Mouse (Mus musculus) adipocyte (in vitro differentiated cells): ENCODE results near the gene Olfr54.
"Not testable (repeated sequence)": the region's sequence is repeated elsewhere in the genome, so short reads cannot be mapped to it uniquely, and the experiment has no call there.

Experiments used
- DNase-seq: peaks from one replicate; pipeline ENCODE4 v3.0.0-alpha.2; 2016; ENCODE audit warnings: low spot score

Olfr54 gene

DNA sequence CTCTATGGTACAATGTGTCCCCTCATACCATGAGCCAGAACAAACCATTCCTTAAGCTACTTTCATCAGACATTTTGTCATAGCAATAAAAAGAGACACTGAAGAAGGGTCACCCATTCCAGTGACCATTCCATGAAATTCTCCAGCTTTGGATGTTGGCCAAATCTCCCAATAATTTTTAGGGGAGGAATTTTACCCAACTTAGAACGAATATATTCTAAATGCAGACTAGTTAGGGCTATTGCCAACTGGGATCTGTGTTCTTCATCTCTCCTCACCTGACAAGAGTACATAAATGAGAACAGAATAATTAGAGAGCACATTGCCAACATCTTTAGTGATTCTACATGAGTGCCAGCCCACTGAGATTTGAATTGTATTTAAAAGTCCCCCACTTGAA is at the start of gene Olfr54:
Gene Olfr54 (plus strand): TSS at position 301 of the 400 bp plus-strand sequence.
- no peak for DNase-seq

DNA sequence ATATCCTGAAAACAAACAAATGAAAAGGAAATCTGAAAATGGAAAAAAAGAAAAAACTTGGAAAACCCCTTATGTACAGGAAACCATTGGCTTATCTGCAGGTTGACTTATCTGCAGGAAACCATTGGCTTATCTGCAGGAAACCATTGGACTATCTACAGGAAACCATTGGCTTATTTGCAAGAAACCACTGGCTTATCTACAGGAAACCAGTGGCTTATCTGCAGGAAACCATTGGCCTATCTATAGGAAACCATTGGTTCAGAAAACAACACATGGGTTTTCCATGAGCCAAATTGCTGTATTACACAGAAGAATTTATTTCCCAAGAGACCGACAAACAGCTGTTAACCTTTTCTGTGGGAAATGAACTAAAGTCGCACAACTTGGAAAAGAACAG is 49.1 kb upstream of the Olfr54 start:
- no peak for DNase-seq

DNA sequence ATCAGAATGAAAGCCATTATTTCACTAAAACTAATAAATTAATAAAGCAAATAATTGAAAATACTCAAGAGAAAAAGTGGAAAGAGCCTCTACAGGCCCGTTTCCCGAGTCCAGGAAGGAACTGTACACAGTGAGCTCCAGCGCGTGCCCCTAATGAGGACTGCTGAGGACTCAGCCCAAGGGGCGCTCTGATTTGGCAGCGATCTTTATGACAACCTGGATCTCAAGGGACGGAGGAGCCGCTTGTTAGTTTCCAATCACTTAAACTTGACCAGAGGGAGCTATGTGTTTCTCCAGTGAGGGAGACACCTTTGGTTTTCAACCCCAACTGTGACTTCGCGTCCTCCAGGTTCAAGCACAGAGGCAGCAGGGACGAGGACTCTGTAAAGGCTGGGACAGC is 47.8 kb upstream of the Olfr54 start, which contains the start of gene Olfr1378:
Gene Olfr1378 (plus strand): TSS at position 301 of the 400 bp plus-strand sequence.
- no peak for DNase-seq

DNA sequence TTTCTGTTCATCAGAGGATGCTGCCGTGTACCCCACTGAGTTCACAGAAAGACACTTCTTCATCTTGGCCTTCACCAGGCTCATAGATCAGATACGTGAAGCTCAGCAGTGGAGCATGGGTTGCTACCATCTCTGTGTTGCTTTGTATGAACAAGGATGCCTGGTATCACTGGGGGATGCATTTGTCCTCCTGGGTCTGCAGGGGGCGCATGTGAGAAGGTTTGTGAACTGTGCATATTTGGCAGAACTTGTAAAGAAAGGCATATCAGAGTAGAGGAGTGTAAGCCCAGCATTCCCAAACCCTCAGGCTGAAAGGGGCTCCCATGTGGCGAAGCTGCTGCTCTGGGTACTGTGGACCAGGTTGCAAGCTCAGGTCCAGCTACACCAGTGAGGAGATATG is 36.8 kb upstream of the Olfr54 start:
- no peak for DNase-seq

DNA sequence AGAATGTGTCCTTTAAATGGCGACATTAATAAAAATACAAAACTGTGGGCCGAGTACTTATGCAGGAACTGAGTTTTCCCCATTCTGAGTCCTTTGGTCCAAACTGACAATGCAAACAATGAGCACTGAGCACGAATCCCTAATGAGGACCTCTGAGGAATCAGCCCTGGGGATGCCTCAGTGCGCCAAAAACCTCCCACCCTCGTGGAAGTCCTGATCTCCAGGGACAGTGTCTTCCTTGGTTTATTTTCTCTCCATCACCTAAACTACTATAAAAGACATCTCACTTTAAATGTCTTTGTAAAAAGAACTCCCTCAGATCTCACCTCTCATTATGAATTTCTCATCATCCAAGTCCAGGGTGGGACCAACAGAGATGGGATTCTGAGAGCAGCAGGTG is 32.4 kb upstream of the Olfr54 start, which contains the start of gene Olfr1377:
Gene Olfr1377 (plus strand): TSS at position 301 of the 400 bp plus-strand sequence.
- DNase-seq, result no peak

DNA sequence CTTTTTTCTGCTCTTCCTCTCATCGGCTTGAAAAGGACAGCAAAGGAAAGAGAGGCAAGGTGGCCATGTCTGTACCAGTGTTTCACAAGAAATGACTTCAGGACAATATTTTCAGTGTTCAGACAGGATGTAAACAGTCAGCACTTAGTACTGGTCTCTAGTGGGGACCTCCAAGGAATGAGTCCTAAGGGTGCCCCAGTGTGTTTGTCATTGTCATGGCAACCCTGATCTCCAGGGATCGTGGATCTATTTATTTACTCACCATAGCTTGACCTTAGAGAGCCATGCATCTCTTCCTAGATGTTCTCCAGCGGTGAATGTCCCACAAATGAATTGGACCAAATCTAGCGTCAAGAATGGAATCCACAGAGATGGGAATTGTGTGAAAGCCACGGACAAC is 10.7 kb upstream of the Olfr54 start, which contains the start of gene Olfr51:
Gene Olfr51 (plus strand): TSS at position 301 of the 400 bp plus-strand sequence.
- no peak for DNase-seq

DNA sequence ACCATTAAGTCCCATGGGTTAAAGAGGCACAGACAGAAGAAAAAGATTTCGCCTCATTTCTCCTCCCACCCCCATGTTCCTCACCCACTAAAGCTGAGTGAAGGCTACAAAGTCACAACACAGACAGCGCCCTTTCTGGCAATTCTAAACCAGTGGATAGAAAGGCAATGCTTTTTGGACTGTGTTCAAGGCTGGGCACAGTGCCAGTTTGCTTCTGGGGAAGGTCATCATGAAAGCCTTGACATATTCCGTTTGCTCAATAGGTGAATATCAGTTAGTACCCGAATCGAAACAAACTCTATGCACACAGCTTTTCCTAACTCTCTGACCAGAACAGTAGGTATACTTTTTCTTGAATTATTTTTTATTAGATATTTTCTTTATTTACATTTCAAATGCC is 2.2 kb upstream of the Olfr54 start:
- peak; percentile 24 for DNase-seq

DNA sequence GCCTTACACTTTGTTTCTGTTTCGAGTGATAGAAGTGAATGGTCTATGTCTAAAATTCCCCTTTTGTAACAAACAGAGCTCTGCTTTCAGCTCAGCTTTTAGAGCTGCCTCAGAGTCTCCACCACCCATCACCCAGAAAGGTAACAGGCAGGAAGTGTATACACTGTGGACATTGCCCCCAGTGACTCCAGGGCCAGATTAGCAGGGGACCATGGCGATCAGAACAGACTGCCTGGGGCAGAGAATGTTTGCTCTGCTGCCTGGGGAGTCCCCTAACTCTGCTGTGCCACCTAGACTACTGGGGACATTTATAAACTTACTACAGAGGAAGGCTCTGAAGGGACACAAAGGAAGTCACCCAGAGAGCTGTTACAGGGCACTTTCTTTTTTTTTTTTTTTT is 2.3 kb downstream of the Olfr54 start:
- no peak for DNase-seq

DNA sequence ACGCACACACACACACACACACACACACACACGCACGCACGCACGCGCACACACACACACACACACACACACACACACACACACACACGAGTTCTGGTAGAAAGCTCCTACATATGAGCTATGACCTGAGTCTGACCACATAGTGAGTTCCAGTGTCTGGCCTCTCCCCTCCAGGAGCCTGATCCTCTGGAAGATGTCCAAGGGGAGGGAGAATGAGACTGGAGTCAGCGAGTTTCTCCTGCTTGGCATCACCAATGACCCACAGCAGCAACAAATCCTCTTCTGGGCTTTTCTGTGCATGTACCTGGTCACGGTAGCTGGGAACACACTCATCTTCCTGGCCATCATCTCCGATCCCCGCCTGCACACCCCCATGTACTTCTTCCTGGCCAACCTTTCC is 12.8 kb downstream of the Olfr54 start:
- DNase-seq, result not testable (repeated sequence)

DNA sequence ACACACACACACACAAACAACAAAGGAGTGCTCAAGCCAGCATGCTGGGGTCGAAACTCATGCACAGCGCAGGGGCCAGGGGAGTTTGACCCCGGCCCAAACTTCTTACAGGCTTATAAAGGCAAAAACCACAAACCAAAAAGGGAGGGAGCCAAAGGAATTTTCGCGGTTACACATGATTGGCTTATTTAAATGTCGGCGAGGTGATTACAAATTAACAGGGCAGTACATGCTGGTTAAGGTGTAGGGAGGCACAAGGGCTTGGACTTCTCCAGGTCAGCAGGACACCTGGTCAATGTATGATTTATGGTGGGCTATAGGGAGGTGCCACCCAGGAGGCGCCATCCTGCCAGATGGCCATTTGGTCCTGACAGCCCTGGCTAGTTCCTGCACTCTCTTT is 15.3 kb downstream of the Olfr54 start:
- DNase-seq, result not testable (repeated sequence)

DNA sequence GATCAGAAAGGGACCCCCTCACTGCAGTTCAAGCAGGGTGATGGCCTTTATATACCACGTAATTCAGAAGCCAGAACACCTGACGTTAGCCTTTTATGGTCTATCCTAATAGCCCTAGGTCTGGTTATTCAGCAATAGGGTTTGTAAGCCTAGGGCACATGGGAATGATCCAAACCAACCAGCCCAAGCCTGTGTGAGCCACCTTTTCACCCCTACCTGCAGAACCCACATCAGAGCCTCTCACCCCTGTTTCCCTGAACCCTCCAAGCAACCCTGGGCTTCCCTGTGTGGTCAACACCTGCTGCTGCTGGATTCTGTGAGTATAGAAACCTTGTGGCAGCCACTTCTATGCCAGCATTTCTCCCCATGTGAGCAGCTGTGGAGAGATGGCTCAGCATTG is 16.2 kb downstream of the Olfr54 start:
- DNase-seq, result no peak

DNA sequence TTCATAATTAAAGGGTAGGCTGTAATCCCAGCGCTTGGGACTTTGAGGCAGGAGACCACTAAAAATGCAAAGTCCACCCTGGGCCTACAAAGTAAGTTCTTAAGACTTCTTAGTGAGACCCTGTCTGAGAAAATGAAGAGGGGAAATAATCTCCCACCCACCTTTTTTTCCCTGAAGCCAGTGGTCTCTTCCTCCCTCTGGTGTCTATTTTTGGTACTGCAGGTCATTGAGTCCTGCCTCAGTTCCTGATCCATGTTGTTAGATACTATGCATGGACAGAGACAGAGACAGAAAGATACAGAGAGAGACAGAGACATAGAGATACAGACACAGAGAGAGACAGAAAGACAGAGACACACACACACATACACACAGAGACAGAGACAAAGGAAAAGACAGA is 18.8 kb downstream of the Olfr54 start:
- DNase-seq, result peak; percentile 48

DNA sequence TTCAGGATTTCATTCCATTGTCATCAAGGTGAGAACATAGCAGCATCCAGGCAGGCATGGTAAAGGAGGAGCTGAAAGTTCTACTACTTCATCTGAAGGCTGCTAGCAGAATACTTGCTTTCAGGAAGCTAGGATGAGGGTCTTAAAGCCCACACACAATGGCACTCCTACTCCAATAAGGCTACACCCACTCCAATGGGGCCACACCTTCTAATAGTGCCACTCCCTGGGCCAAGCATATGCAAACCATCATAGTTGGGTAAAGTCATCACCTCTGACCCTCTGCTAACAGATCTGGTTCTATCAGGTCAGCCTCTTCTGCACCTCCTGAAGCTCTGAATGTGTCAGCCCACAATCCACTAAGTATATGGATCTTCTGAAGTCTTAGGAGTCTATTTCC is 20.1 kb downstream of the Olfr54 start:
- not testable (repeated sequence) for DNase-seq

DNA sequence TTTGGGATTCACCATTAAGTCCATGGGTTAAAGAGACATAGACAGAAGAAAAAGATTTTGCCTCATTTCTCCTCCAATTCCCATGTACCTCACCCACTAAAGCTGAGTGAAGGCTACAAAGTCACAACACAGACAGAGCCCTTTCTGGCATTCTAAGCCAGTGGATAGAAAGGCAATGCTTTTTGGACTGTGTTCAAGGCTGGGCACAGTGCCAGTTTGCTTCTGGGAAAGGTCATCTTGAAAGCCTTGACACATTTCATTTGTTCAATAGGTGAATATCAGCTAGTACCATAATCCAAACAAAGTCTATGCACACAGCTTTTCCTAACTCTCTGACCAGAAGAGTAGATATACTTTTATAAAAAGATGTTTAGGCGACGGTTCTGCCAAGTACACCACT is 21.9 kb downstream of the Olfr54 start:
- peak; percentile 33 for DNase-seq

DNA sequence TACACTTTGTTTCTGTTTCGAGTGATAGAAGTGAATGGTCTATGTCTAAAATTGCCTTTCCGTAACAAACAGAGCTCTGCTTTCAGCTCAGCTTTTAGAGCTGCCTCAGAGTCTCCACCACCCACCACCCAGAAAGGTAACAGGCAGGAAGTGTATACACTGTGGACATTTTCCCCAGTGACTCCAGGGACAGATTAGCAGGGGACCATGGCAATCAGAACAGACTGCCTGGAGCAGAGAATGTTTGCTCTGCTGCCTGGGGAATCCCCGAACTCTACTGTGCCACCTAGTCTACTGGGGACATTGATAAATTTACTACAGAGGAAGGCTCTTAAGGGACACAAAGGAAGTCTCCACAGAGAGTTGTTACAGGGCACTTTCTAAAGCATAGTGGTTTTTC is 30.7 kb downstream of the Olfr54 start:
- not testable (repeated sequence) for DNase-seq

DNA sequence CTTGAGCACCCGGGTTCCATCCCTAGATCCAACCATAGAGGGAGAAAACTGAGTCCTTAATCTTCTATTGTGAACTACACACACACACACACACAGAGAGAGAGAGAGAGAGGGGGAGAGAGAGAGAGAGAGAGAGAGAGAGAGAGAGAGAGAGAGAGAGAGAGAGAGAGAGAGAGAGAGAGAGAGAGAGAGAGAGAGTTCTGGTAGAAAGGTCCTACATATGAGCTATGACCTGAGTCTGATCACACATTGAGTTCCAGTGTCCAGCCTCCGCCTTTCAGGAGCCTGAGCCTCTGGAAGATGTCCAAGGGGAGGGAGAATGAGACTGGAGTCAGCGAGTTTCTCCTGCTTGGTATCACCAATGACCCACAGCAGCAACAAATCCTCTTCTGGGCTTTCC is 33.8 kb downstream of the Olfr54 start, which contains the start of gene Olfr1375:
Gene Olfr1375 (plus strand): TSS at position 301 of the 400 bp plus-strand sequence.
- peak; percentile 13 for DNase-seq

DNA sequence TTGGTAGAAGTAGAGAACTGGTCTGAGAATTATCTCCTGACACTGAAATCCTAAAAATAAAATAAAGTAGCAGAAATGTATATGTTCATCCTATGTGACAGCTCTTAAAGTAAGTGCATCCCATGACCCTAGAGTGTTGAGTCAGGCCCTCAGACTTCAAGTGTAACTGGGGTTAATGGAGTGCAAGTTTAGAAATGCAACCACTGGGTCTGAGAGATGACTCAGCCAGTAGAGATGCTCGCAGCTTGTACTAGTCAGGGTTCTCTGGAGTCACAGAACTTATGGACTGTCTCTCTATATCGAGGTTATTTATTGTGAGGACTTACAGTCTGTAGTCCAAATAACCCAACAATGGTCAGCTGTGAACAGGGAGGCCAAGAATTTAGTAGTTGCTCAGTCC is 37.6 kb downstream of the Olfr54 start:
- no peak for DNase-seq

DNA sequence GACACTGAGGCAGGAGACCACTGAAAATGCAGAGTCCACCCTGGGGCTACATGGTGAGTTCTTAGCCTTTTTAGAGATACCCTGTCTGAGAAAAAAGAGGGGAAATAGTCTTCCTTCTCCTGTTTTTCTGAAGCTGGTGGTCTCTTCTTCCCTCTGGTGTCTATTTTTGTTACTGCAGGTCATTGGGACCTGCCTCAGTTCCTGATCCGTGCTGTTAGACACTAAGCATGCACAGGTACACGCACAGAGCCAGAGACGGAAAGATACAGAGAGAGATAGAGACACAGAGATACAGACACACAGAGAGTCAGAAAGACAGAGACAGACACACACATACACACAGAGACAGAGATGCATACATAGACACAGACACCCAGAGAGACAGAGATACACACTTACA is 39.2 kb downstream of the Olfr54 start:
- peak; percentile 10 for DNase-seq

DNA sequence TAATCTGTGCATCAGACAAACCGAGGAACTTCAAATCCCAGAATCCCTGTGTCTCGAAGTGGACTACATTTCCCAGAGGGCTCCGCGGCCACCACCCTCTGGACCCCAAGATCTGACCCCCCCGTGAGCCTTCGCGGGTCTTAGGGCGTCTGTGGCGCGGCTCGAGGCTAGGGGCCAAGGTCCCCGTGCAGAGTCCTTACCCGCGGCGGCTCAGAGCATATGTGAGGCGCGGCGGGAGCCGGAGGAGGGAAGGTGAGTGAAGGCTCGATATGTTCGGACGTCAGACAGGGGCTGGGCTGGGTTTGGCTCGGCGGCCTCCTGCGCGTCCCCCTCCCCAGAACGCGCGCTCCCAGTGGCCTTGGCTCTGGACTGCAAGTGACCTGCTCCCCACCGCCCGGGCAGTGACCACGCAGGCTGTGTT is 45.1 kb downstream of the Olfr54 start, which contains the start of gene Zfp354a:
Gene Zfp354a (plus strand): TSS at position 107 of the 421 bp plus-strand sequence.
- DNase-seq, result peak; percentile 54

DNA sequence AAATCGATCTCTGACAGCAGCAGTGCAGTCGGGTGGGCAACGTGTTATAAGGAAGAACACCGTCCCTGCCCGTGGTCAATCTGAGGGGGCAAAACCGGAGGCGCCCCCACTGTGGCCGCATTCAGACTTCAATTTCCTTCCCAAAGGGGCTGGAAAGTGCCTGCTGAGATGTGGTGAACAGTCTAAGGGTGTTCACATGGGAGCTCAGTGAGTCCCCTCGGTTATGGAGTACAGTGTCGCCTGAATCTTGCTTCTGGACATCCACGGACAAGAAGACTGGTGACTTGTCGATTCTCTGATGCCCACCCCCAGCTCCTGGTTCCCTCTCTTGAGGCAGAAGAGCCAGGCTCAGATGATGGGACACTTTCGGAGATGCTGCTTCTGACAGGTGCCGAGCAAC is 45.6 kb downstream of the Olfr54 start:
- DNase-seq, result no peak

DNA sequence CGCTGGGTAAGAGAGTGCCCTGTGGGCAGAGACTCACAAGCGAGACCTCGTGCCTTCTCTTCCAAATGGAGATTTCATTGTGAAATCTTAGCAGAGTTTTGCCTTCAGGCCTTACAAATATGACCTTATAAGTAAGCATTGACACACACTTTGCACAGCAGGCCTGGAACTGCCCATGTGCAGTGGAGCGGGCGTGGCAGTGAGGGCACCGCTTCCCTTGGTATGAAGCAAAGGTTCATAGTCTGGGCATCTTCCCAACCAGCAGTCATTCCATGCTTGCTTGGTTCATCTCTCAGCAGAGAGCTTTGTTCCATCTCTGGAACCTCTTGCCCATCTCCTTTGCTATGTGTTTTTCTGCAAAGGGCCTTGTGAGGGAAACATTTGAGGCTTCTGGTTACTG is 46.9 kb downstream of the Olfr54 start:
- peak; percentile 20 for DNase-seq

DNA sequence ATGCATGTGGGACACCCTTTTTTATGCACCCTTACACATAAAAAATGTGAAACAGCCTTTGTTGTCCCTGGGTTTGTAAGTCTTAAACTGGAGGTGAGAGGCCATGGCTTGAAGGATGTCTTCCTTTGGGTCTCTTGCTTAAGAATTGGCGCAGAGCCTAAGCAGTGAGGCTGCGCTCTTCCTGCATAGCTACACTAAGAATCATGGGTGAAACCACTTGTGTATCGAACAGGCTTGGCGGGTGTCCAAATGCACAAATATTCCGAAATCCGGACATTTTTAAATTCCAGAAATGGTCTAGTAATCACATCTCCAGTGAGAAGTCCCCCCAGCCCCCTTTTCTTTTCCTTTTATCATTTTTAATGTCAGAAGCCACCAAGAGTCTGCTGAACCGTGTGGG is 49.2 kb downstream of the Olfr54 start:
- DNase-seq, result peak; percentile 16

DNA sequence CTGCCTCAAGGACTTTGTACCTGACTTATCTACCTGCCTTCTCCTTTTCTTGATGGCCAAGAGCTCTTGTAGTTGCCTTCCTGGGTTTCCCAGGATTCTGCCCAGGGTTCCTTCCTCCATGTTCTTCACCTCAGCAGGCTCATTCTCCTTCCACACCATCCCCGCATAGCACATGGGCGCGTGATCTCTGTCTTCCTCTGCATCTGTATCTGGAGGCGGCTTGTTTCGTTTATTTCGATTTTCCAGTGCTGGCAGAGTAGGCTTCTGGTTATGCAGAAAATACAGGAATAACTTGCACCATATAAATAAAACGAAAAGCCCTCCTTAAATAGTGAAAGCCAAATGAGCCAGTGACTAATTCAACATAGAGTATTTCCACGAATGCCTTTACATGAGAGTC is 49.8 kb downstream of the Olfr54 start:
- no peak for DNase-seq
